Mouse (Mus musculus): Measurements from ENCODE around the gene Zfp207.

GRCm38 (mm10) chr11:80424691-80425090 is 41.6 kb downstream of the Zfp207 start:
- TF ChIP-seq CTCF (IDR thresholded peaks at IDR 0.05; ENCODE audit: low read depth) (no peak), EP300 (IDR thresholded peaks at IDR 0.05; ENCODE audit: low read depth) (no peak)
